17 mouse cellular contexts compared by ENCODE assay signal in genomic region chr17:10588922-10589400, GRCm38 (mm10).
"Had no signal": no experiment of that assay in that cellular context is flagged by ENCODE, and none has a peak within 500 bp of the region (broad histone marks: within the 10 kb centered on the region; RNA-seq: fewer than 3 reads in every experiment).

No protein-coding gene starts in this region.

- H3K27me3 ChIP-seq: midbrain, embryonic 12.5 days; neural tube, embryonic 13.5 days; neural tube, embryonic 15.5 days had no signal

- DNase-seq: lung, adult 18-20 months; lung, postnatal 10 days; lung, postnatal 4 days; midbrain, embryonic 14.5 days; right cerebral cortex, postnatal 25 days; right cerebral cortex, postnatal 4 days; spleen, adult 18-20 months; thymus, adult 2 months; thymus, postnatal 25 days; thymus, postnatal 4 days had no signal

- H3K36me3 ChIP-seq: midbrain, embryonic 10.5 days; midbrain, embryonic 12.5 days; neural tube, embryonic 13.5 days; neural tube, embryonic 15.5 days had no signal

- H3K9ac ChIP-seq: lung, embryonic 14.5 days; midbrain, embryonic 12.5 days; neural tube, embryonic 13.5 days; neural tube, embryonic 15.5 days had no signal

- ATAC-seq: midbrain, embryonic 16.5 days had no signal

- H3K4me3 ChIP-seq: midbrain, embryonic 10.5 days; midbrain, embryonic 12.5 days; myocyte; neural tube, embryonic 13.5 days; neural tube, embryonic 15.5 days had no signal

- H3K27ac ChIP-seq: midbrain, embryonic 10.5 days; midbrain, embryonic 12.5 days; neural tube, embryonic 13.5 days; neural tube, embryonic 15.5 days had no signal

- H3K4me1 ChIP-seq: midbrain, embryonic 10.5 days; midbrain, embryonic 12.5 days had no signal

- H3K9me3 ChIP-seq: midbrain, embryonic 10.5 days; midbrain, embryonic 12.5 days; neural tube, embryonic 13.5 days; neural tube, embryonic 15.5 days had no signal

- H3K4me2 ChIP-seq: lung, embryonic 14.5 days; midbrain, embryonic 12.5 days; neural tube, embryonic 13.5 days; neural tube, embryonic 15.5 days had no signal
